Mouse (Mus musculus) liver, embryonic 14.5 days (tissue): ENCODE measurements around the gene 4930438A08Rik. TPM values are rescaled to one million over a fixed set of nuclear protein-coding genes. Genes with fewer than 3 reads are reported as not detected.

Source experiments
- ATAC-seq: fragments of 200-750 bp; cut with Nextera tagmentation; 2 replicates; pipeline ENCODE4 v1.8.0; 2017; ENCODE audit warnings: moderate number of reproducible peaks, mild to moderate bottlenecking, moderate library complexity; ENCODE audit not compliant: insufficient read depth
- DNase-seq, 3 experiments: peaks; one replicate each; pipeline ENCODE4 v3.0.0-alpha.2; 2012 to 2013; ENCODE audit warnings: low read depth in 3 of 3, low spot score in 3 of 3
- H3K27ac ChIP-seq: fragments of 300-500 bp; sonication (generic); 2 replicates; pipeline ENCODE4 v1.5.1; 2014; ENCODE audit warnings: moderate library complexity, mild to moderate bottlenecking, control low read depth, inconsistent platforms
- H3K27me3 ChIP-seq: fragments of 300-500 bp; sonication (generic); 2 replicates; pipeline ENCODE4 v1.6.1; 2014; ENCODE audit warnings: mild to moderate bottlenecking, low read length, moderate library complexity; ENCODE audit not compliant: control insufficient read depth, insufficient read depth
- H3K36me3 ChIP-seq: fragments of 300-500 bp; sonication (generic); replicated peaks from 2 replicates; pipeline ENCODE4 v1.6.1; 2014; ENCODE audit warnings: low read depth; ENCODE audit not compliant: control insufficient read depth, insufficient read depth
- H3K4me1 ChIP-seq, 2 experiments: fragments of 200-500 bp in 1 of 2; fragments of 300-500 bp in 1 of 2; sonication (generic) in 1 of 2; replicated peaks; 2 replicates each; pipeline ENCODE4 v1.6.1; 2012 to 2014; ENCODE audit warnings: antibody characterized with exemption in 1 of 2, inconsistent platforms in 1 of 2, low read length in 1 of 2; ENCODE audit not compliant: control insufficient read depth in 2 of 2, insufficient read depth in 2 of 2
- H3K4me2 ChIP-seq: fragments of 300-500 bp; sonication (generic); 2 replicates; pipeline ENCODE4 v1.6.1; 2014; ENCODE audit warnings: low read depth, mild to moderate bottlenecking, control low read depth, moderate library complexity
- H3K4me3 ChIP-seq, 2 experiments: fragments of 200-500 bp in 1 of 2; fragments of 300-500 bp in 1 of 2; sonication (generic) in 1 of 2; 2 replicates each; pipeline ENCODE4 v1.5.1; 2012 to 2014; ENCODE audit warnings: low read depth in 2 of 2, low read length in 2 of 2, mild to moderate bottlenecking in 2 of 2, control low read depth in 1 of 2, inconsistent platforms in 1 of 2, moderate library complexity in 1 of 2; ENCODE audit not compliant: insufficient read depth in 1 of 2
- H3K9ac ChIP-seq: fragments of 300-500 bp; sonication (generic); replicated peaks from 2 replicates; pipeline ENCODE4 v1.6.1; 2014; ENCODE audit warnings: mild to moderate bottlenecking, control low read depth, moderate library complexity
- H3K9me3 ChIP-seq: fragments of 300-500 bp; sonication (generic); 2 replicates; pipeline ENCODE4 v1.6.1; 2016; ENCODE audit warnings: low read length, mixed read lengths; ENCODE audit not compliant: control insufficient read depth
- CTCF ChIP-seq: IDR thresholded peaks from 2 replicates; pipeline ENCODE4 v1.5.1; 2016; ENCODE audit warnings: antibody characterized with exemption, low read depth, control low read depth
- EP300 ChIP-seq: IDR thresholded peaks from 2 replicates; pipeline ENCODE4 v1.6.1; 2016; ENCODE audit warnings: antibody characterized with exemption, low read depth
- WGBS: fragments of 180-500 bp; shearing (Covaris S2); extraction: QIAGEN DNeasy Blood & Tissue Kit; methylation state at CpG from one replicate; pipeline ENCODE4 v1.1.7; 2014; ENCODE audit not compliant: insufficient replicate concordance; 5-methylcytosine and 5-hydroxymethylcytosine counted together
- polyA plus RNA-seq, 2 experiments: library from polyadenylated mRNA; depleted of rRNA in 1 of 2; stranded (reverse) in 1 of 2; unstranded in 1 of 2; fragments of >200 nt; fragmentation: Nextera tagmentation in 1 of 2; extraction: Ambion mirVana in 1 of 2; gene quantifications; 2 replicates each; pipeline versions ENCODE4 v1.2.1 to v1.2.3; 2012 to 2014

Gene 4930438A08Rik
- polyA plus RNA-seq, 2 experiments: 0.61 to 0.99 TPM

DNA sequence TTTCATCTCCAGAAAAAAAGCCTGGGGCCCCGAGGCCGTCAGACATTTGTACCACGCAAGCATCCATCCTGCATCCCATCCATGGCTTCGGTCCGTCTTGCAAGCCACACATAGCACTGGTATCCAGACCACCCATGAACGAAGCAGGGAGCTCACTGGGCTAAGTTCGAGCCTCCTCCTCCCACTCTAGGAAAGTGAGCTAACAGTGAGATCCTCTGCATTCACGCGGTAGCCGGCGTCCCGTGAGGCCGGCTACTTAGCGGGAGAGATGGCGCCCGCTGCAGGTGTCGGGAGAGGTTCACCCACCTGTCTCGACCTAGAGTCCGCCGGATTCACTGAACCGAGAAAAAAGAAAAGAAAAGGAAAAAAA lies 55.3 kb downstream of the 4930438A08Rik start:
- peaks cover 24 to 29% of the 10 kb centered on the region in 2 experiments for H3K4me1 ChIP-seq
- H3K36me3 ChIP-seq: peaks cover 14% of the 10 kb centered on the region
- H3K9me3 ChIP-seq: no peaks in the 10 kb centered on the region
- TF ChIP-seq CTCF (no peak), EP300 (no peak)
- peak overlapping the region; percentile 78 for H3K4me2 ChIP-seq
- peak overlapping the region; percentile 92 to 96 for H3K4me3 ChIP-seq
- no peak for DNase-seq
- H3K27me3 ChIP-seq: no peaks in the 10 kb centered on the region
- WGBS: under 1% methylated on average over 21 of the region's 21 CpGs
- peak; percentile 29 for ATAC-seq
- peak overlapping the region; percentile 94 for H3K27ac ChIP-seq
- peak overlapping the region; percentile 95 for H3K9ac ChIP-seq

DNA sequence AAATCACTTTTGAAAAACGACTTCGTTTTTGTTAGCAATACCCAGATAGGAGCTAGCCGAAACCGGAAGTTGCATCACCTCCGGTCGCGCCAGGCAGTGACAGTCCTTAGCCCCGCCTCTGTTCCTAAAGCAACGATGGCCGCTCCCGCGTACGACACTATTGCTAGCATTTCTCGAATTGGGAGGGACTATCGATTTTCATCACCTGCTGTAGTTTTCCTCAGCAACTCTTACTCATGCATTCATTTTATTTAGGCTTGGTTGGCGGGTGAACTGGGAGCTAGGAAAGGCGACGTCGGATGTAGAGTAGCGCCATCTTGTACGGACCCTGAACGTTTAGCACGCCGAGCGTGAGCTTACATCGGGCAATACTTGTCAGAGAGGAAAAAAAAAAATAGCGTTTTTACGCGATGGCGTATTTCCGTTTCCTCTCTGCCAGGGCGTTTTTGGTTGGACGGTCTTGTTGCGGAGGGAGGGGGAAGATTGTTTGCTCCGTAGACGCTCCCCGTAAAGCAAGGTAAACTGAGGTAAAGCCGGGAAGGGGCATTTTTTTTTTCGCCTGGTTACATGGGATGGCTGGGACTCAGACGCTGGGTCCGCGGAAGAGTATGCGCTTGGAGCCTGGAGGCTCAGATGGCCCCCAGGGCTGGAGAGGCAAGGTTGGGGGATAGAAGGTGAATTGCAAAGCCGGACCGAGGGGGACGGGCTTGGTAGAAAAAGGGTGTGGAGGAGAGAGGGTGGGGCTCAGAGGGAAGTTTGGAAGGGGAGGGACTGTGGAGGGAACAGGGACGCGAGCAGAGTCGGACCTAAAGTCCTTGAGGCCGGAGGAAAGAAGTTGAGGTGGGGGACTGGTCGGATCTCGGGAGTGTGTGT lies 55.9 kb downstream of the 4930438A08Rik start, which contains the start of the genes Zfp672 and Sh3bp5l:
Zfp672 (minus strand) TSS at position 64 of the 873 bp plus-strand sequence.
Sh3bp5l (plus strand) TSS at position 449 of the 873 bp plus-strand sequence.
- Histone ChIP-seq H3K4me2 (peak within 1 kb of the TSS; percentile 78), H3K27me3 (no peaks in the 10 kb centered on the region), H3K9me3 (no peaks in the 10 kb centered on the region), H3K9ac (peak within 1 kb of the TSS; percentile 95), H3K27ac (peak within 1 kb of the TSS; percentile 94), H3K4me1 (peaks cover 22 to 24% of the 10 kb centered on the region in 2 experiments), H3K4me3 (peak within 1 kb of the TSS; percentile 92 to 96), H3K36me3 (peaks cover 14% of the 10 kb centered on the region)
- DNase-seq: peak; percentile 90 to 92 (median 92)
- peak; percentile 89 for ATAC-seq
- under 1% methylated on average over 52 of the region's 52 CpGs for WGBS
- 0 out of 2 replicates have a peak, but pooled peaks have one; percentile 13 for TF ChIP-seq EP300
- TF ChIP-seq CTCF: no peak; the same call in 1 of the 2 replicates

DNA sequence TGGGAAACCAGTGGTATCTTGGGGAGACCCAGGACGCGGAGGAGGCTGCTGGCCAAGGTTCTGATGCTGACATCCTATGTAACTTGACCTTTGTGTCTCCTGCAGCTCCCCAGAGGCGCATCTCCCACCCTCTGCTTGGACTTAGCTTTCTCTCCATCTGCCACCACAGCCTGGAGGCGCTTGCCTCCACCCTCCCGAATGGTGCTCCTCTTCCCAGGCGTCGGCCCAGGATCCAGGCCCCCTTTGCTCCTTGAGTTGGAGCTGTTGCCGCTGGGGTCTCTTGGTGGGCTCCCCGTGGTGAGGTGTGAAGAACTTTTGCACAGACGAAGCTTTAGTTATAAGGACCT lies 56.5 kb downstream of the 4930438A08Rik start:
- WGBS: 16% methylated on average over 10 of the region's 10 CpGs
- Histone ChIP-seq H3K36me3 (peaks cover 18% of the 10 kb centered on the region), H3K27ac (peak overlapping the region; percentile 94), H3K27me3 (no peaks in the 10 kb centered on the region), H3K4me2 (peak overlapping the region; percentile 78), H3K4me1 (peaks cover 22 to 24% of the 10 kb centered on the region in 2 experiments), H3K9ac (peak overlapping the region; percentile 95), H3K9me3 (no peaks in the 10 kb centered on the region), H3K4me3 (peak overlapping the region; percentile 92 to 96)
- DNase-seq: no peak
- no peak; the same call in 1 of the 2 replicates for ATAC-seq
- TF ChIP-seq CTCF: no peak
- no peak for TF ChIP-seq EP300

DNA sequence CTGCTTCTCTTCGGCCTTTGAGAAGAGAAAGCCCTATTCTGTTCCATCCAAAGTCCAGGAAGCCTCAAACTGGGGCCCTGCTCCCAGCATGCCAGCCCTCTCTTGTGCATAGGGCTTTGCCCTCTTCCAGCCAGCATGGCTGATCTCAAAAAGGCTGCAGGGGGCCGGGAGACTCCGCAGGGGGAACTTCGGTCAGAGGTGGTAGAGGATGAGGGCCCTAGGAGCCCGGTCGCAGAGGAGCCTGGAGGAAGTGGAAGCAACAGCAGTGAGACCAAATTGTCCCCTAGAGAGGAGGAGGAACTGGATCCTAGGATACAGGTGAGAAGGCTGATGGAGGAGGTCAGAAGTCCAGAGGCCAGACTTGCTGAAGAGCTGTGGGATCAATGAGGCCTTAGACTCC lies 56.9 kb downstream of the 4930438A08Rik start:
- H3K27ac ChIP-seq: no peak overlapping the region
- peak overlapping the region; percentile 95 for H3K9ac ChIP-seq
- 79% methylated on average over 6 of the region's 6 CpGs for WGBS
- DNase-seq: no peak
- ATAC-seq: no peak
- H3K27me3 ChIP-seq: no peaks in the 10 kb centered on the region
- H3K4me3 ChIP-seq: peak overlapping the region; percentile 92 to 96
- TF ChIP-seq EP300 (no peak), CTCF (no peak)
- H3K4me1 ChIP-seq: peaks cover 22 to 24% of the 10 kb centered on the region in 2 experiments
- peak overlapping the region; percentile 78 for H3K4me2 ChIP-seq
- H3K36me3 ChIP-seq: peaks cover 19% of the 10 kb centered on the region
- H3K9me3 ChIP-seq: no peaks in the 10 kb centered on the region

DNA sequence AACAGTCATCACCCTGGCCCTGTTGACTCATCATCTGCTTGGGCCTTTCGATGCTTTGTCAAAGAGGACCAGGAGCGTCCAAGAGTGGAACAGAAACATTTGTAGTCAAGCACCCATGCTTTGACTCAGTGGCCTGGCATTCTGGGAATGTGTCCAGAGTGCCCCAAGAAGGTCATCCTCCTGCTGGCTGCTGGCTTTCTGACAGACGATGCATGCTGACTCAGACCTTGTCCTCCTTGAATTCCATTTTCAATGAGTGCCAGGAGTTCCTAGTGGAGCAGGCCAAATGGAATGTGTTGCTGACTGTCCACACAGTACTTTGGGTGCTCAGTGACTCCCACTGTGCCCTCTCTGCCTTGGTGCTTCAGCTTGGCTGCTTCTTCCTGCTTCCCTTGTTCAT lies 60.1 kb downstream of the 4930438A08Rik start:
- H3K9me3 ChIP-seq: no peaks in the 10 kb centered on the region
- TF ChIP-seq EP300 (no peak), CTCF (no peak)
- H3K36me3 ChIP-seq: peaks cover 25% of the 10 kb centered on the region
- H3K27ac ChIP-seq: no peak overlapping the region
- no peaks in the 10 kb centered on the region for H3K27me3 ChIP-seq
- H3K4me2 ChIP-seq: no peak overlapping the region
- H3K4me3 ChIP-seq: no peak overlapping the region
- DNase-seq (no peak), ATAC-seq (no peak)
- peaks cover 12 to 15% of the 10 kb centered on the region in 2 experiments for H3K4me1 ChIP-seq
- WGBS: 80% methylated on average over 3 of the region's 3 CpGs
- H3K9ac ChIP-seq: no peak overlapping the region

Other genes starting within 250 kb of the 4930438A08Rik start
- gene Gm12248, start 181.7 kb upstream of the 4930438A08Rik start, polyA plus RNA-seq (2012; rRNA removed): not detected in 2 replicates
- not detected in 2 replicates for gene Gm12248, start 181.7 kb upstream of the 4930438A08Rik start, polyA plus RNA-seq (2014; fragmentation: Nextera tagmentation; extraction: Ambion mirVana)
- 21.5 and 26.3 TPM in 2 replicates for gene Cnot8, start 170.6 kb upstream of the 4930438A08Rik start, polyA plus RNA-seq (2012; rRNA removed)
- 28.9 and 34.3 TPM in 2 replicates for gene Cnot8, start 170.6 kb upstream of the 4930438A08Rik start, polyA plus RNA-seq (2014; fragmentation: Nextera tagmentation; extraction: Ambion mirVana)
- gene Gemin5, start 106.3 kb upstream of the 4930438A08Rik start, polyA plus RNA-seq (2012; rRNA removed): 4.8 and 5.9 TPM in 2 replicates
- gene Gemin5, start 106.3 kb upstream of the 4930438A08Rik start, polyA plus RNA-seq (2014; fragmentation: Nextera tagmentation; extraction: Ambion mirVana): 8.4 and 10.7 TPM in 2 replicates
- 53.3 and 66.0 TPM in 2 replicates for gene Mrpl22, start 103.1 kb upstream of the 4930438A08Rik start, polyA plus RNA-seq (2012; rRNA removed)
- gene Mrpl22, start 103.1 kb upstream of the 4930438A08Rik start, polyA plus RNA-seq (2014; fragmentation: Nextera tagmentation; extraction: Ambion mirVana): 101 and 102 TPM in 2 replicates
- gene Igtp, start 75.2 kb upstream of the 4930438A08Rik start, polyA plus RNA-seq (2012; rRNA removed): 3.6 and 4.7 TPM in 2 replicates
- gene Igtp, start 75.2 kb upstream of the 4930438A08Rik start, polyA plus RNA-seq (2014; fragmentation: Nextera tagmentation; extraction: Ambion mirVana): 6.9 and 7.6 TPM in 2 replicates
- gene Irgm2, start 75.2 kb upstream of the 4930438A08Rik start, polyA plus RNA-seq (2012; rRNA removed): 2.4 and 2.8 TPM in 2 replicates
- gene Irgm2, start 75.2 kb upstream of the 4930438A08Rik start, polyA plus RNA-seq (2014; fragmentation: Nextera tagmentation; extraction: Ambion mirVana): 2.6 and 3.0 TPM in 2 replicates
- 18.7 and 19.8 TPM in 2 replicates for gene Zfp692, start 32.3 kb downstream of the 4930438A08Rik start, polyA plus RNA-seq (2012; rRNA removed)
- gene Zfp692, start 32.3 kb downstream of the 4930438A08Rik start, polyA plus RNA-seq (2014; fragmentation: Nextera tagmentation; extraction: Ambion mirVana): 5.0 and 6.7 TPM in 2 replicates
- 20.3 and 22.2 TPM in 2 replicates for gene Zfp672, start 55.5 kb downstream of the 4930438A08Rik start, polyA plus RNA-seq (2012; rRNA removed)
- 39.1 and 48.6 TPM in 2 replicates for gene Zfp672, start 55.5 kb downstream of the 4930438A08Rik start, polyA plus RNA-seq (2014; fragmentation: Nextera tagmentation; extraction: Ambion mirVana)
- gene Sh3bp5l, start 55.9 kb downstream of the 4930438A08Rik start, polyA plus RNA-seq (2012; rRNA removed): 9.0 and 9.1 TPM in 2 replicates
- gene Sh3bp5l, start 55.9 kb downstream of the 4930438A08Rik start, polyA plus RNA-seq (2014; fragmentation: Nextera tagmentation; extraction: Ambion mirVana): 9.1 and 12.4 TPM in 2 replicates
- gene Lypd8, start 104.2 kb downstream of the 4930438A08Rik start, polyA plus RNA-seq (2012; rRNA removed): 0.09 and 0.17 TPM in 2 replicates
- gene Lypd8, start 104.2 kb downstream of the 4930438A08Rik start, polyA plus RNA-seq (2014; fragmentation: Nextera tagmentation; extraction: Ambion mirVana): not detected in 2 replicates
- gene 1810065E05Rik, start 146.3 kb downstream of the 4930438A08Rik start, polyA plus RNA-seq (2012; rRNA removed): not detected in 2 replicates
- gene 1810065E05Rik, start 146.3 kb downstream of the 4930438A08Rik start, polyA plus RNA-seq (2014; fragmentation: Nextera tagmentation; extraction: Ambion mirVana): not detected in 2 replicates
- not detected in 2 replicates for gene Gm12253, start 157.8 kb downstream of the 4930438A08Rik start, polyA plus RNA-seq (2012; rRNA removed)
- gene Gm12253, start 157.8 kb downstream of the 4930438A08Rik start, polyA plus RNA-seq (2014; fragmentation: Nextera tagmentation; extraction: Ambion mirVana): not detected in 2 replicates
- gene Lypd9, start 178.1 kb downstream of the 4930438A08Rik start, polyA plus RNA-seq (2012; rRNA removed): not detected in 2 replicates
- not detected in 2 replicates for gene Lypd9, start 178.1 kb downstream of the 4930438A08Rik start, polyA plus RNA-seq (2014; fragmentation: Nextera tagmentation; extraction: Ambion mirVana)
- not detected in 2 replicates for gene Olfr30, start 187.5 kb downstream of the 4930438A08Rik start, polyA plus RNA-seq (2012; rRNA removed)
- not detected in 2 replicates for gene Olfr30, start 187.5 kb downstream of the 4930438A08Rik start, polyA plus RNA-seq (2014; fragmentation: Nextera tagmentation; extraction: Ambion mirVana)
- gene Olfr332, start 217.8 kb downstream of the 4930438A08Rik start, polyA plus RNA-seq (2012; rRNA removed): not detected in 2 replicates
- not detected in 2 replicates for gene Olfr332, start 217.8 kb downstream of the 4930438A08Rik start, polyA plus RNA-seq (2014; fragmentation: Nextera tagmentation; extraction: Ambion mirVana)
- gene Olfr331, start 227.8 kb downstream of the 4930438A08Rik start, polyA plus RNA-seq (2012; rRNA removed): not detected in 2 replicates
- not detected in 2 replicates for gene Olfr331, start 227.8 kb downstream of the 4930438A08Rik start, polyA plus RNA-seq (2014; fragmentation: Nextera tagmentation; extraction: Ambion mirVana)